Mouse (Mus musculus) megakaryocyte, embryonic 14.5 days (primary cell): Measurements from ENCODE around the gene Tmem240. TPM values are rescaled to one million over a fixed set of nuclear protein-coding genes. Genes with fewer than 3 reads are reported as not detected.
"Not testable (repeated sequence)": the region's sequence is repeated elsewhere in the genome, so short reads cannot be mapped to it uniquely, and the experiment has no call there.

Source experiments
- H3K27me3 ChIP-seq: replicated peaks from 2 replicates; pipeline ENCODE3; 2012; ENCODE audit warnings: inconsistent platforms
- H3K36me3 ChIP-seq: replicated peaks from 2 replicates; pipeline ENCODE3; 2012; ENCODE audit warnings: low read length, inconsistent platforms, mixed read lengths
- H3K4me1 ChIP-seq: 2 replicates; pipeline ENCODE4 v1.6.1; 2012; ENCODE audit warnings: inconsistent platforms
- H3K4me3 ChIP-seq: replicated peaks from 2 replicates; pipeline ENCODE3; 2012; ENCODE audit warnings: moderate library complexity, mild to moderate bottlenecking, inconsistent platforms
- H3K9me3 ChIP-seq: 2 replicates; pipeline ENCODE4 v1.6.1; 2012; ENCODE audit warnings: inconsistent platforms
- FLI1 ChIP-seq: IDR thresholded peaks from 2 replicates; pipeline ENCODE4 v1.6.1; 2012; ENCODE audit warnings: low read length, inconsistent platforms, mixed read lengths
- GATA1 ChIP-seq: IDR thresholded peaks from 3 replicates; pipeline ENCODE4 v1.6.1; 2012; ENCODE audit warnings: mixed read lengths, low read length, inconsistent platforms, borderline replicate concordance
- polyA plus RNA-seq: library from polyadenylated mRNA; stranded (reverse); fragments of >175 nt; gene quantifications from 2 replicates; pipeline ENCODE4 v1.2.3, GENCODE M21; 2012; ENCODE audit warnings: low replicate concordance; ENCODE audit not compliant: insufficient read depth

Tmem240 gene
- polyA plus RNA-seq, 1 experiment = 1.2 TPM

GRCm38 (mm10) chr4:155776704-155777335 lies 42.2 kb downstream of the Tmem240 start:
- TF ChIP-seq FLI1 (no peak), GATA1 (no peak)
- Histone ChIP-seq H3K27me3 (peaks cover 55% of the 10 kb centered on the region), H3K36me3 (no peaks in the 10 kb centered on the region), H3K4me3 (peak overlapping the region; percentile 6), H3K4me1 (peaks cover 68% of the 10 kb centered on the region), H3K9me3 (no peaks in the 10 kb centered on the region)

DNA sequence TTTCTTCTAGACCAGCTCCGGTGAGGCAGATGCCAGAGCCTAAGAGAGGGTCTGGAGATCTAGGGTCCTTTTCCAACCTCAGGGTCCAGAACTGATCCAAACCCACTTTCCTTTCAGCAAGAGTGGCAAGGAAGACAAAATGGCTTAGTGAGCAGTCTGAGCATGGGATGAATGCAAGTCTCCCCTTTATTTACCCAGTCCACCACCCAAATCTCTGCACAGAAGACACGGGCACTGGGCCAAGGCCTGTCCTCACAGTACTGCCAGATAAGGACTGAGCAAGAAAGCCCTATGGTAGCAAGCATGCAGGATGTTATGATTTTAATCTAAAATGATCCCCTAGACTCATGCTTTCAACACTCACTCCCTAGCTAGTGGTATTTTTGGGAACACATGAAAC lies 43.2 kb downstream of the Tmem240 start:
- Histone ChIP-seq H3K36me3 (no peaks in the 10 kb centered on the region), H3K27me3 (peaks cover 45% of the 10 kb centered on the region), H3K4me3 (no peak overlapping the region), H3K4me1 (peaks cover 72% of the 10 kb centered on the region), H3K9me3 (no peaks in the 10 kb centered on the region)
- TF ChIP-seq GATA1 = no peak
- TF ChIP-seq FLI1 = no peak

GRCm38 (mm10) chr4:155779498-155779897 lies 44.9 kb downstream of the Tmem240 start:
- TF ChIP-seq FLI1 = no peak
- no peak for TF ChIP-seq GATA1
- H3K27me3 ChIP-seq = peaks cover 28% of the 10 kb centered on the region

DNA sequence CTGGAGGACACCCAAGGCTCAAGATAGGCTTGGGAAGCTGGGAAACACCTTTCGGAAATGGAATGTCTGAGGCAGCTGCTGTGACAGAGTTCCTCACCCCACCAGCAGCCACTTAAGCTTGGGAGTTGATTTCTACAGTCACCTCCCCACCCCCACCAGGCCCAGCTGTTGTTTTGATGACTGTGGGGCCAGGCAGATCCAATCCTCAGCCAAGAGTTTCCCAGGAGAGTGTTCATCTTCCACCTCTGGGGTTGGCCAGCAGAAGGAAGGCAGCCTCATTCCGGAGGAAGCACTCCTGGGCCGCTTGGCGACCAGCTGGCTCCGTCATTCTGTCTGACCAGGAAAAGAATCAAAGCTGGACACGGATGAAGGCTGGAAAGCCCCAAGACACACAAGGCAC lies 46.3 kb downstream of the Tmem240 start:
- Histone ChIP-seq H3K27me3 (peaks cover 18% of the 10 kb centered on the region), H3K4me3 (no peak overlapping the region), H3K36me3 (no peaks in the 10 kb centered on the region), H3K9me3 (no peaks in the 10 kb centered on the region), H3K4me1 (peaks cover 72% of the 10 kb centered on the region)
- TF ChIP-seq FLI1 (no peak), GATA1 (no peak)

More at GRCm38 (mm10) chr4:155779498-155779897, 44.9 kb downstream of the Tmem240 start:
- Histone ChIP-seq H3K9me3 (no peaks in the 10 kb centered on the region), H3K4me3 (no peak overlapping the region), H3K36me3 (no peaks in the 10 kb centered on the region), H3K4me1 (peaks cover 72% of the 10 kb centered on the region)

DNA sequence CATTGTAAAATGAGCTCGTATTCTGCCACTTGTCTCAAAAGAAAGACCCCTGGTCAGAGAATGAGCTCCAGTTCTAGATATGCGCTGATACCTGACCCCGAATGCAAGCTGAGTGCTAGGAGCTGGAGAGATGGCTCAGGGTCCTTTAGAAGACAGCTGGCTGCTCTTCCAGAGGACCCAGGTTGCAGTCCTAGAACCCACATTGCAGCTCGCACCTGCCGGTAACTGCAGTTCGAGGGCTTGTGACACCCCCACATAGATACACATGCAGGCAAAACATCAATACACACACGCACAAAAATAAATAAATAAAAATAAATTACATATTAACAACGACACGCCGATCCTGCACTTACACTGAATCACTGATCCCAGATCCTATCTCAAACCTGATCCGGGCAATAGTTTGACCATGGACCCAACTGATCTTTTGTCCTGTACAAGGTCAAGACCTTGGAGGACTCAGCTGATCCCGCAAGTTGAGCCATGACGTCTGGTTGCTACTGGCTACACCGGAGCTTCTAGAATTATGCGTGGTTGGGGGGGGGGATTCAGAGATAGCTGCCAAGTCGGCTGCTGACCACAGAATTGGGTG lies 49.0 kb downstream of the Tmem240 start:
- H3K9me3 ChIP-seq = no peaks in the 10 kb centered on the region
- H3K4me1 ChIP-seq = peaks cover 72% of the 10 kb centered on the region
- H3K27me3 ChIP-seq = peaks cover 13% of the 10 kb centered on the region
- peak overlapping the region; percentile 96 for H3K4me3 ChIP-seq
- no peaks in the 10 kb centered on the region for H3K36me3 ChIP-seq
- TF ChIP-seq GATA1 (no peak), FLI1 (no peak)

DNA sequence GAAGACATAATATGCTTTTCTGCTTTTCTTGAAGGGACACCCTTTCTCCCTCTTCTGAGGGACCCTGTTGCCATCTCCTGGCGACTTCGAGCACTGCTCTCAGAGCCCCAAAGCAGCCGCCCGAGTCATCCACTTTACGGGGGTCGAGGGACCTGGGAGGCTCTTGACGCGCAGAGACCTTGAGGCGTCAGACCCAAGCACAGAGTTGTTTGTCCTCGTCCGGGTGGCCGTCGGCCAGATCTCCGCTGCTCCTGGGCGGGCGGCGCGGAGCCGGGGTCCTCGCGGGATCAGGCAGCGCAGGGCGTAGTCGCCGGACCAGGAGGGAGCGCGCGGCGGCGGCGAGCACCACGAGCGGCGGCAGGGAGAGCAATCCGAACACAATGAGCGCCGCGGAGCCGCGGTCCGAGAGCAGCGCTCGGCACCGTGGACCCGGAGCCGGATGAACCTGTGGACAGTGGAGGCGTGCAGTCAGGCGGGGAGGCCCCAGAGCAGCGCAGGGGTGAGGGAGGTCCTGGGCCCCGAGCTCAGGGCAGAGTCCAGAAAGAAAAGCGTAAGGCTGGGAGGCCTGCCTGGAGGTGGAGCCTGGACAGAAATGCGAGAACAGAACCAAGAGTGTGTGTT lies 49.6 kb downstream of the Tmem240 start:
- peaks cover 8% of the 10 kb centered on the region for H3K27me3 ChIP-seq
- peak overlapping the region; percentile 96 for H3K4me3 ChIP-seq
- TF ChIP-seq GATA1 (no peak), FLI1 (no peak)
- no peaks in the 10 kb centered on the region for H3K9me3 ChIP-seq
- H3K36me3 ChIP-seq = no peaks in the 10 kb centered on the region
- peaks cover 74% of the 10 kb centered on the region for H3K4me1 ChIP-seq

DNA sequence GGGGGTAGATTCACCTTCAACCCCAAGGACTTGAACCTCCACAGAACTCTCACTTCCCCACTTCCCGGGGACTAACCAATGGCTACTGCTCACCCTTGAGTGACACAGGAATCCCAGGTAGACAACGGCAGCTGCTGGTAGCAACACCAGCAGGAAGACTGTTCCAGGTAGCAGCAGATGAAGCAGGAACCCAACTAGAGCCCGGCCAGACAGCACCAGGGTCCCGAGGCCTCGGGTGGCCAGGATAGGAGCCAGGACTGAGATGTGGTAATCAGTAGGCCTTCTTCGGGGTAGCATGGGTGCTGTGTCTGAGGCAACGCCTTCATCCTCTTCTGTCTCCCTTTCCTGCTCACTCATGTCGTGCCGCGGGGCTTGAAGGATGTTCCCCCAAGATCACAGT lies 50.6 kb downstream of the Tmem240 start:
- H3K4me1 ChIP-seq = peaks cover 76% of the 10 kb centered on the region
- peak overlapping the region; percentile 96 for H3K4me3 ChIP-seq
- TF ChIP-seq FLI1 (no peak), GATA1 (no peak)
- H3K27me3 ChIP-seq = peaks cover 5% of the 10 kb centered on the region
- H3K36me3 ChIP-seq = no peaks in the 10 kb centered on the region
- no peaks in the 10 kb centered on the region for H3K9me3 ChIP-seq

DNA sequence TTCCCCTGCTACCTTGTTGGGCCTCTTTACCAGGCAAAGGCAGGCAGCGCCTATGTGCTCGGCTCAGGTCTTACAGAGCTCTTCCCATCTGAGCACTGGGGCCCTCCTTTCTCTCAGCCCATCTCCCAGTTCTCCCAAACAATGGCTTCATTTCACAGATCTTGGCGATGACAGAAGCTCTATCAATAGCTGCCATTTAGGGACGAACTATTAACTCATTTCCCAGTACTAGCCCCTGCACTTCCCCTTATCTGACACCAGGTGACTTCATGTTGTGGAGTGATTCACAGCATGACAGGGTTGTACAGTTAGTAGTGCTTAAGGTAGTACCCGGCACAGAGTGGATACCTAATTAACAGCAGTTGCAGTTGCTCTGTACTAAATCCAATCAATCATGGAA lies 51.2 kb downstream of the Tmem240 start, which contains the start of gene Tmem88b:
Gene Tmem88b, minus strand, starts transcription at position 56 of the 400 bp plus-strand sequence.
- H3K4me1 ChIP-seq = peaks cover 79% of the 10 kb centered on the region
- TF ChIP-seq GATA1 = no peak
- no peak for TF ChIP-seq FLI1
- H3K9me3 ChIP-seq = no peaks in the 10 kb centered on the region
- peak within 1 kb of the TSS; percentile 96 for H3K4me3 ChIP-seq
- peaks cover 4% of the 10 kb centered on the region for H3K27me3 ChIP-seq
- H3K36me3 ChIP-seq = no peaks in the 10 kb centered on the region

GRCm38 (mm10) chr4:155788300-155788699 lies 53.7 kb downstream of the Tmem240 start:
- Histone ChIP-seq H3K9me3 (no peaks in the 10 kb centered on the region), H3K4me3 (peak overlapping the region; percentile 73), H3K27me3 (peaks cover 13% of the 10 kb centered on the region), H3K36me3 (no peaks in the 10 kb centered on the region), H3K4me1 (peaks cover 86% of the 10 kb centered on the region)
- TF ChIP-seq FLI1 (no peak), GATA1 (peak; percentile 42; the same call in 1 of the 3 replicates)

DNA sequence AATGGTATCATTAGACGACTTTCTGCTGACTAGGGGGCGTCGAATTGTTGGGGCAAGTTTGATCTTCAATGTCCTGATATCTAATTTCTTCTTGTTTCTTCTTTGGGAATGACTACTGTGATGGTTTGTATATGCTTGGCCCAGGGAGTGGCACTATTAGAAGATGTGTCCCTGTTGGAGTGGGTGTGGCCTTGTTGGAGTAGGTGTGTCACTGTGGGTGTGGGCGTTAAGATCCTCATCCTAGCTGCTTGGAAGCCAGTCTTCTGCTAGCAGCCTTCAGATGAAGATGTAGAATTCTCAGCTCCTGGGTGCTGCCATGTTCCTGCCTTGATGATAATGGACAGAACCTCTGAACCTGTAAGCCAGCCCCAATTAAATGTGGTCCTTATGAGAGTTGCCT lies 54.2 kb downstream of the Tmem240 start:
- peaks cover 13% of the 10 kb centered on the region for H3K27me3 ChIP-seq
- H3K4me1 ChIP-seq = peaks cover 85% of the 10 kb centered on the region
- H3K9me3 ChIP-seq, H3K36me3 ChIP-seq, H3K4me3 ChIP-seq: not testable (repeated sequence)
